Mouse (Mus musculus): Measurements from ENCODE around the gene Parm1.

Gene Parm1

DNA sequence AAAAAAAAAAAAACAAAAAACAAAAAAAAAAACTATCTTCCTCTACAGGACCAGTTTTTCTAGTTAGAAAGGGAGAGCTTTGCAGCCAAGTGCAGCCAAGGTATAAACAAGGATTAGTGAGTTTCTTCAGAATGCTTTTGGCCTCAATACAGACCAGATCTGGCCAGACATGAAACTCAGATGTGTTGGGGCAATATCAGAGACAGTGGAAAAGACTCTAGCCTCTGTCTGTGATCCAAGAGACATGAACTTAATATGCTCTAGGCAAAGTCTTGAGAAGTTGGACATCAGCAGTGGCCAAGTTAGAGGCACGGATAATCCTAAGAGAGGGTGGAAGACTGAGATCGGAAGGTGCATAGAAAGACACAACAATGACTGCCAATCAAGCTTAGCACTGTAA, 56.8 kb downstream of the Parm1 start:
- DNase-seq (ENCODE audit: low read depth, low spot score), result no peak

DNA sequence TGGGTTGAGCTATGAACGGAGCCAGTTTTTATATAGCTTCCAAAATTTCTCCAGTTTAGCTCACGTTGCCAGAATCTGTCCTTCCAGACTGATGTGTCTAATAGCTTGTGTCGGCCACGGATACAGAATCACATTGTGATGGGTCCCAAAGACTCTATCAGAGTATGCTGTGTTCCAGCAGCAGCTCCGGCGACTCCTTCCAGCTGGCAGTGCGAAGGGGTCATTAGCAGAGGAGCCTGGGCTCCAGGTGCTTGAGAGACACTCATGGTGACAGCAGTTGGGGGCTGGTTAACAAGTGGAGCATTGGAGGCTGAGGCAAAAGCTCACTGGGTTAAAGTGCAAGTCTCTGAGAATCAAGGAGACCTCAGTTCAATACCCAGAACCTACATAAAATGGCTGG, 61.5 kb downstream of the Parm1 start:
- no peak for DNase-seq (ENCODE audit: low read depth, low spot score)

DNA sequence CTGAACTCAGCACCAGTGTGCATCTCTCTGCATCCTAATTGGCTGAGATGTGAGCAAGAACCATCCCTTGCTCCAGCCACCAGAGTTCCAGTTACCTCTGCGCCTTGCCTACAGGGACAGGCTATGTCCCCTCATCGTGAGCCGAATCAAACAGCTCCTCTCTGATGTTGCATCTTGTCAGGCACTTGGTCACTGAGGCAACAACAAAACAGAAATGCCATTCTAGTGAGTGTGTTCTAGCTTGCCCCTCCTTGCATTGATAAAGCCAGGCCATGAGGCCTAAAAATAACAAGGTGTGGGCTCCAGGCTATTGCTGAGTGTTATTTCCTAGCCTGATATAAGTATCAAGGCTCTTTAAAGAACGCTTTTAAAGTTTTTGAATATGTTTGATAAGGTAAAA, 64.4 kb downstream of the Parm1 start:
- no peak for DNase-seq (ENCODE audit: low read depth, low spot score)

DNA sequence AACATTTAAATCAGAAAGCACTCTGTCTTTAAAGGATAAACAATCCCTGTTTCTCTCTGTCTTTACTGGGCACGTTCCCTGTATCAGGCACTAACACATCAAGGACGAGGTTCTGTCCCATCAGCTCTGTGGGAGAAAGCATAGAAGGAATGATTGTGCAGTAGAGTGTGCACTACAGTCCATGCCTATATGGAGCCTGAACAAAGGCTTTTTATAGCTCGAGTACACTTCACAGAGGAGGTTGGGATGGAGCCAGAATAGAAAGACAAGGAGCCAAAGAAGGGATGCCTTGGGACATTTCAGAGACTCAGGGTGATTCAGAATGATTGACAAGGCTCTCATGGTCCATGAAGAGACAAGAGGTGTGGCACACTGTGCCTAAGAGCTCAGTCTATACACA, 68.8 kb downstream of the Parm1 start:
- DNase-seq (ENCODE audit: low read depth, low spot score), result no peak

GRCm38 (mm10) chr5:91594083-91594482, 76.7 kb downstream of the Parm1 start:
- no peak for DNase-seq (ENCODE audit: low read depth, low spot score)

- DNase-seq (ENCODE audit: low read depth, low spot score), result no peak
These were observed 79.8 kb downstream of the Parm1 start for GRCm38 (mm10) chr5:91597216-91597615.

DNA sequence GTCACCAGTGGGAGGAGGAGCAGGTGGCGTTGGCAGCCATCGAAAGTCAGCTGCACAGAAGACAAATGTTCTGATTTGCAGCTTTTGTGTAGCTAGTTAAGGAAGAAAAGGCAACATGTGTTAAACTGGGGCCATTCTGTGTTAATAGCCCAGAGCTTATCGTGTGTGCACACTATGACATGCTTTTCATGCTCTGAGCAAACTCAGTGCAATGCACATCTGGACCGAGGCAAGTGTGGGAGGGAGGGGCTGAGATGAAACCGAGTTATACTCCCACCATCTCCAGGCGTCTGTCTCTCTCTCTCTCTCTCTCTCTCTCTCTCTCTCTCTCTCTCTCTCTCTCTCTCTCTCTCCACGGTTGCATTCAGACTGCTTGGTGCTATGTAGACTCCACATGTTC, 82.4 kb downstream of the Parm1 start:
- no peak for DNase-seq (ENCODE audit: low read depth, low spot score)

GRCm38 (mm10) chr5:91603347-91603746, 85.9 kb downstream of the Parm1 start:
- no peak for DNase-seq (ENCODE audit: low read depth, low spot score)

DNA sequence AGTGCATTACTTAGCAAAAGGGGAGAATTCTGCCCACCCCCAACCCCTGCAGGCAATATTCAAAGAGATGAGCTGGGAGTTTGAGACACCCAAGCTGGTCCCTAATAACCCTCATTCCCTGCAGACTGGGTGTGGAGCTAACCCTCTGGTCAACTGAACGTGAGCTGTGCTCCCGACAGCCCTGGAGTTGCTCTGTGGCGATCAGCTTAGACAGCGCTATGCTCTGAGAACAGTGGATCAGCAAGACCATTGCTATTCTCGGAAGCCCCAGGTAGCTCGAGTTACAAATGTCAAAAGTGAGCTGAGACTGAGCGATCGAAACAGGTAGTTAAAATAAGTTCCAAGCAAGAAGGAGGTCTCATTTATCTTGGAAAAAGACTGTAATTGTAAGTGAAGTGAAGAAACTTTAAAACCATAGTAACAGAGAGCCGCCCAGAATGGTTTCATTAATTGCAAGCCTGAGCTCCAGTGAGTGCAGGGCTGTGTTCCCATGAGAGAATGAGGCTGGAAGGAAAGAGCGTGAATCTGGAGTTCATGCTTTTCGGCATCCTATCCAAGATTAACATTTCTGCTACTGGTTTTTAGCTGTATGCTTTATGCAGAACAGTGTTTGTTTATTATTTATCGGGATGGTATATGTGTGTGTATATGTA, 86.5 kb downstream of the Parm1 start:
- no peak for DNase-seq (ENCODE audit: low read depth, low spot score)

DNA sequence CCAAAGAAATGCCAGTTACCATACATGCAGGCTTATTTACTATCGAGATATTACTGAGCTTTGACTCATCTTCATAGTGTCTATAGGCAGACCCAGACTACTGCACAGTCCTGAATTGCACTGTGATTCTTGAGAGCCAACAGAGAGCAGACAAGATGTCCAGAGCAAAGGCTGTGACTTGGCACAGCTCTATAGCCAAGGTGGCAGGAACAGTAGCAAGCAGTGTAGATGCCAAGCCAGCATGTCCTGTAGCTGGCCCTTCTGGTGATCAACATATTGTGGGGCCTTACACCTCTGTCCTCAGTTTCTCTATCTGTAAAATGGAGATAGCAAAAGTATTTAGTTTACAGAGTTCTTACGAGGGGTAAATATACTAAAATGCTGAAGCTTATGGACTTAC, 89.8 kb downstream of the Parm1 start:
- no peak for DNase-seq (ENCODE audit: low read depth, low spot score)

- no peak for DNase-seq (ENCODE audit: low read depth, low spot score)
These were observed 90.4 kb downstream of the Parm1 start for GRCm38 (mm10) chr5:91607841-91608240.

DNA sequence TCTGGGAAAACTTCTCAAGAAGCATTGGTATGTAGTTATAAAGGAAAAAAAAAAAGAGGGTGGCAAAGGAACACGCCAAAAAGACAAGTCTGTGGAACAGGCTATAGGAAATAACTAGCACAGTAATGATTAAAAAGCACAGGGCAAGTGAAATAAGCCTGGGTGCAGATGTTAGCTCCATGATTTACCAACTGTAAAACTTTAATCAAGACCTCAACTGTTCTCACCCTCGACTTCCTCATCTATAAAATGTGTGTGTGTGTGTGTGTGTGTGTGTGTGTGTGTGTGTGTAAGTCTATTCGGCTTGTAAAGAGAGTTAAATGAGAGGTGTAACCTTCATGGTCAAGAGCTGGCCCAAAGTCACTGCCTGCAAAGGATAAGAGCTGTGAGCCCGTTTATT, 91.6 kb downstream of the Parm1 start:
- DNase-seq (ENCODE audit: low read depth, low spot score), result no peak

DNA sequence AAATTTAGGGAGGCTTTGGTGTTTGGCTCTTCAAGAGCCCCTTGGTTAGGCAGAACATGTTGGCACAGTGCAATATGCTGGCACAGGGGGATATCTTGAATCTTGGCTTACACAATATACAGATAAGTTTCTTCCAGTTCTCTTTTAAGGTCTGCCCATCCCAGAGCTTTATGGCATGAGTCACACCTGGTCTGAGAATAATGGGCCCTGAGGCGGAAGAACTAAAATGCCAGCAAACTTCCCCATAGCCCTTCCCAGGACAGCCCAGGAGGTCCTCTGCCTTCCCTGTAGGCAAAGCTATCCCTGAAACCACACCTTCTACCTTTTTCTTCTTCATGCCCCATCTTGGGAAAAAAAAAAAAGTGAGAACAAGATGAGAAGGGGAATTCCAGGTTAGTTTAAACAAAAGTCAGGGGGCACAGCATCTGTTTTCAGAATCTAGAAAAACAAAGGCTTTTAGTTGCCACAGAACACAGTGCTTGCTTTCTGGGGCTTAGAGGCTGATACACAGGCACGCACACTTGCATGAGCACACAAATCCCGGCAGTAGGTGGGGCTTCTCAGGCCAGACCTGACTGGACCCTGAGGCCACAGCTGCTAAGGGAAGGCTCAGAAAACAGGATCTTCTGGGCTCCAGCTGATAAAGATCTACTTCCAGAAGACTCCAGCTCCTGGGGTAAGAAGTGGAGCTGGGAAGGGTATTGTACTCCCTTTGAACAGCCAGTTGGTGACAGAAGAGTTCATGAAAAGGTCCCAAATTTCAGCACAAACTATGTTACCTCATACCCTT, 92.3 kb downstream of the Parm1 start:
- no peak for DNase-seq (ENCODE audit: low read depth, low spot score)

GRCm38 (mm10) chr5:91610499-91610898, 93.1 kb downstream of the Parm1 start:
- DNase-seq (ENCODE audit: low read depth, low spot score), result no peak

- no peak for DNase-seq (ENCODE audit: low read depth, low spot score)
These were observed 94.2 kb downstream of the Parm1 start for GRCm38 (mm10) chr5:91611589-91611988.

- no peak for DNase-seq (ENCODE audit: low read depth, low spot score)
These were observed 100.2 kb downstream of the Parm1 start for GRCm38 (mm10) chr5:91617331-91618233.

DNA sequence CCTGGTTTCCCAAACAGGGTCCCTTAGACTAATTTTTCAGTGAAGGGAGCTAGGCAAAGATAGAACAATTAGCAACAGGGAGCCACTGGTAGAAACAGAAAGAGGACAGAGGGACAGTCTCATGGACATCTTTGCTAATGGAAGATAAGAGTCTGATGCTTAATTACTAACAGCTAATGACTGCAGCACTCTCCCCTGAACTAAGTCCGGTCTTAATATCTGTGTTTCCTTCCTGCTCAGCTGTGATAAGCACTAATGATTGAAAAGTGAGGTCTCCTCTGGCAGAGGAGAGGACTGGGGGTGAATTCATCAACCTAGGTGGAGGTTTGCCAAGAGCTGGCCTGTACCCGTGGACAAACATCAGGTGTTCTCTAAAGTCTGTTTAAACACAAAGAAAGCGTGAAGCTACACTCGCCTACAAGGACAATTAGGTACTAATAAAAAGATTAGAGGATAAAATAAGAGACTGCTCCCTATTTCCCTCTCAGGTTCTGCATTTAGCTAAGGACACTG, 101.3 kb downstream of the Parm1 start:
- no peak for DNase-seq (ENCODE audit: low read depth, low spot score)

GRCm38 (mm10) chr5:91621197-91621596, 103.8 kb downstream of the Parm1 start:
- DNase-seq (ENCODE audit: low read depth, low spot score), result no peak

GRCm38 (mm10) chr5:91626823-91627222, 109.4 kb downstream of the Parm1 start:
- DNase-seq (ENCODE audit: low read depth, low spot score), result no peak

GRCm38 (mm10) chr5:91629472-91629871, 112.1 kb downstream of the Parm1 start:
- DNase-seq (ENCODE audit: low read depth, low spot score), result no peak

DNA sequence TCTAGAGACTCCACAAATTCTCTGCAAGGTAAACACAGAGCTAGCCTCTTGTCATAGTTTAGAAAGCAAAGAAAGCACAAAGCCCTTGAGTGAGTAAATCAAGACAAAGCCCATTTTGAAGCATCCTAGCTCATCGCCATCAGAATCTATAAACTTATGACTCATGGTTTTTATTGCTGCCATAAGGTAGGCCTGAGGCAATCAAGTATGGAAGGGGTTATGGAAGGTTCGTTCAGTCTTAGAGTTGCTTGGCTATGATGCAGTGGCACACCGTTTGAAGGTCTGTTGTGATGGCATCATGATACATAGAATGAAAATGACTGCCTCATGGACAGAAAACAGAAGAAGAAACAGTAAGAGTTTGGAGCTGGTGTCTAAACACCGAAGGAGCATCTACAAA, 133.9 kb downstream of the Parm1 start:
- DNase-seq (ENCODE audit: low read depth, low spot score), result no peak
